Mouse (Mus musculus): ENCODE results near the gene 1810010D01Rik. TPM values are rescaled to one million over a fixed set of nuclear protein-coding genes. Genes with fewer than 3 reads are reported as not detected.

1810010D01Rik gene
- polyA plus RNA-seq, 2 experiments from 2014 or later = not detected

- ATAC-seq = no peak
Measured at GRCm38 (mm10) chr7:145173563-145173962, 34.4 kb downstream of the 1810010D01Rik start.

DNA sequence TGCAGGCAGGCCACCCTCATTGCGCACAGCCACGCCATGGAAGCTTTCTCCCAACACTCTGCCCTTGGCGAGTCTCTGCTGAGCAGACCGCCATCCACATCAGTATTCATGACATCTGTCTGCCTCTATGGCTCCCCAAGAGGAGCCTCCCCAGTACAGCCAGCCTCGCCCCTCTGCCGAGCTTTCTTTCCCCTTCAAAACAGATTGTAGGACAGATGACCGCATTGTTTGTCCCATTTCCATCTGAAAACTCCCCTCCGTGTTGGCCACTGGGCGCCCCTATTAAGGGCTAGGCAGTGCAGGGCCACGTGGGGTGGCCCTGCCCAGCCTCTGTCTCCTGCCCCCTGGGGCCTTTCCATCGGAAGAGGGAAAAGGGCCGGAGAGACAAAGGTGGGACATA lies 34.8 kb downstream of the 1810010D01Rik start:
- no peak for ATAC-seq

GRCm38 (mm10) chr7:145169703-145170102 lies 38.2 kb downstream of the 1810010D01Rik start:
- no peak for ATAC-seq

GRCm38 (mm10) chr7:145159283-145160240 lies 48.4 kb downstream of the 1810010D01Rik start:
- no peak for ATAC-seq

Other genes with a start within 250 kb of the 1810010D01Rik start
- gene Tpcn2, start 75.9 kb upstream of the 1810010D01Rik start, polyA plus RNA-seq (2017; shearing (Covaris generic)) = 10 to 100 TPM in 1 of 2 experiments, 1 to 10 TPM in 1; 6.1 to 13.6 TPM
- gene Mrgprf, start 92.7 kb upstream of the 1810010D01Rik start, polyA plus RNA-seq (2017; shearing (Covaris generic)) = not detected
- gene Mrgprd, start 106.7 kb upstream of the 1810010D01Rik start, polyA plus RNA-seq (2017; shearing (Covaris generic)) = under 1 TPM in 1 of 2 experiments, not detected in 1; 0.09 TPM